Mouse (Mus musculus) cerebellum, postnatal 4 days (tissue): ENCODE data around the gene Ccl28.
"Not testable (repeated sequence)": the region's sequence is repeated elsewhere in the genome, so short reads cannot be mapped to it uniquely, and the experiment has no call there.

Source experiments
- DNase-seq, 2 experiments: peaks; one replicate each; pipeline ENCODE4 v3.0.0; 2022; ENCODE audit warnings: low spot score in 2 of 2, mixed read lengths in 1 of 2

The Ccl28 gene

DNA sequence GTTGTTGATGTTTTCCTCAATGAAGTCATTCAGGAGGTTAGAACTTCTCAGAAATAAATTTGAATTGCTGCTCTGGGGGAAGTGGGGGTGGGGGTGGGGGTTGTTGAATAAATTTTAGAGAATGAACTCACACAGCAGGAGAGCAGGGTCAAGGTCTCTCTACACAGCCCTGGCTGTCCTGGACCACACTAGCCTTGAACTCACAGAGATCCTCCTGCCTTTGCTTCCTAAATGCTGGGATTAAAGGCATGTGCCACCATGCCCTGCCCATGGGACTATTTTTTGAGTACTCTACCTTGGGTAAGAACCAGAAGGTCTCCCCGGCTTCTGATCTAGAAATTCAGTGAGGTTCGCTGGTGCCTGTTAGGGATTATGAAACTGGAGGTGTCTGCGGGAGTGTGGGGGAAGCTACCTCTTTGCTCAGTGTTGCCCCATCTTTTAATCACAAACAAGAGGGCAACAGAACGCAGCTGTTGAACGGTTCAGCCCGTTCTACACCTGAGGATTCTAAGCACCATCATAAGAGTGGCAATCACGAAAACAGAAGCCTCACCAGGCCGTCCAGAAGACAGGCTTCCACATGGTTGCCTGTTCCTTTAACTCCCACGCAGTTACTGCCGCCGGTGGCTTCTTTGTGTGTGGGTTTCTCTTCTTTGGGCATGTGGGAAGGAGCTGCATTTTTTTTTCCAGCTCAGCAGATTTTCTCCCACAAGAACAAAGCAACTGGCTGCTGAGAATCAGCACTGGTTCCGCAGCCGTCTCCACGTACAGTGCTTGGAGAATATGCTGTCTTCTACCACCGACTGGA is 25.5 kb downstream of the Ccl28 start:
- no peak for DNase-seq

DNA sequence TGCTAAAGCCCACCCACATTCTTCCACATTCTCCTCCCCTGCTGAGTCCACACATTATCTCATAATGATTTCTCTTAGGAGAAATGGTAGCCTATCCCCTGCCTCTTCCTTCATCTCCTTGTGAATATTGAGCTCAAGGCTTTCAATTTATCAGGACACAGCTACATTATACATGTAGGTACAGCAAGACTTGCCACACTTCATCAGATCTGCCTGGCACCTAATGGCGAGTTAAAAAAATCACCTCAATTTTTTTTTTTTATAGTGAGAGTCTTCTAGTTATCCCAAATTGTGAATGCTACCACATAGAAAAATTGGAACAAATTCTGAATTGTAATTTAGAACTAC is 26.1 kb downstream of the Ccl28 start:
- no peak for DNase-seq

DNA sequence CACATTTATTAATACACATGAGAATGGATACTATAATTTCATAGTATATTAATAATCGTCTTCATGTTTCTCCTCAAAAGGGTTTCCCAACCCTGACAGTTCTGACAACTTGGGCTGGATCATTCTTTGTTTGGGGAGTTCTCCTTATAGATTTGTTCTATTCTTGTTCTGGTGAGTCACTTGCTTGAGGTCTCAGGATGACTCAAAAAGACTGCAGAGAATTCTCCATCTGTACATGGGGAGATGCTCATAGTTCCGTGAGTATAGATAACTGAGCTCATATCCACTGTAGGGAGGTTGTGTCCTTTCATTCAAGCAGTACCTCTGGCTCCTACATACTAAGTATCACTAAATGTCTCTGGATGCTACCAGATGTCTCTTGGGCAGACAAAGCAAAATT is 31.1 kb downstream of the Ccl28 start:
- no peak for DNase-seq

DNA sequence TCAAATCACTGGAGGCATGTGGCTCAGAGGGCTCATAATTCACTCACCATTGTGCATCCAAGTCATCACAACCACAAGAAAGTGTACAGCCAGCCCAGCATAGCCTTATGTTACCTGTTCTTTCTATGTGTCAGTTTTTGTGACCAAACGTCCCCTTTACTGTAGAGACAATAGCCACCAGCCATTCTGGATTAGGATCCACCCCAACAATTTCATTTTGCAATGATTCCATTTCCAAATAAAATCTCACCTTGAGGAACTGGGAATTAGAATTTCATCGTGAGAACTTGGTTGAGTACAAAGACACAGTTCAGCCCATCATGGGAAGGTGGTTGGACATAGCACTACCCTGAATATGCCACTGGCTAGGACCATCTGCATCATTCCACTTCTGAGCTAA is 32.6 kb downstream of the Ccl28 start:
- no peak for DNase-seq

DNA sequence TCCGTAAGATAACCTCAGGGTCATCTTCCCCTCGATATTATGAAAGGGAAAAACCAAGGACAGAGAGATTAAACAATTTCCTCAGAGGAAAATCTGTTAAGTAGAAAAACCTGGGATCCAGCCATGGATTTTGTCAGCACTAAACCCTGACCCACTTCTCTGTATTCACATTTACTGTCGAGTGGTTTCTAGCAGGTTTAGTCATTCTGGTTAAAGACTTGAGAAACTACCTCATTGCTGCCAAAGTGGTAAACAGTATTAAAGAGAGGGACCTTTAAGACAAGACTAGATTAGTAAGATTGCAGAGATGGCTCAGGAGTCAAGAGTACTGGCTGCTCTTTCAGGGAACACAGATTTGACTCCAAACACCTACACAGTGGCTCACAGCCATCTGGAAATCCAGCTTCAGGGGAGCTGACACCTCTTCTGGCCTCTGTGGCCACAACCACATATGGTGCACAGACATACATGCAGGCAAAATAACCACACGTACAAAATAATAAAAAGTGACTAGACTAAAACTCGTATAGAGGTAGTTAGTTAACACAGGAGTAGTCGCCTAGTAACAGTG is 33.3 kb downstream of the Ccl28 start:
- no peak for DNase-seq

DNA sequence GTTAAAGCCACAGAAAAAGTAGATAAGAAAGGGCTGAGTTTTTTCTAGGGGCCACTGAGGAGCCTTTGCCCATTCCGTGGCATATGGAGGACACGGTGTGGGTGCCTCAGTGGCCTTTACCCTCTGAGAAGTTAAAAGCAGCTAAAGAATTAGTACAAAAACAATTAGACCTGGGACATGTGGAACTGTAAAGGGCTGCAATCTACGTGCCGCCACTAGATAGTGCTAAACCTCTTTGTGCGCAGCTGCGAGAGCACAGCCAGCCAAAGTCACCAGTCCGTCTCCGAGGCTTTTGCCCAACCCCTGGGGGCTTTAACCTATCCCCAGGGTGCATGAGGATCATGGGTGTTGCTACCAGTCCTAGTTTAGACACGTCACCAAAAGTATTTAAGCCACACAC is 37.8 kb downstream of the Ccl28 start:
- DNase-seq, result not testable (repeated sequence)

DNA sequence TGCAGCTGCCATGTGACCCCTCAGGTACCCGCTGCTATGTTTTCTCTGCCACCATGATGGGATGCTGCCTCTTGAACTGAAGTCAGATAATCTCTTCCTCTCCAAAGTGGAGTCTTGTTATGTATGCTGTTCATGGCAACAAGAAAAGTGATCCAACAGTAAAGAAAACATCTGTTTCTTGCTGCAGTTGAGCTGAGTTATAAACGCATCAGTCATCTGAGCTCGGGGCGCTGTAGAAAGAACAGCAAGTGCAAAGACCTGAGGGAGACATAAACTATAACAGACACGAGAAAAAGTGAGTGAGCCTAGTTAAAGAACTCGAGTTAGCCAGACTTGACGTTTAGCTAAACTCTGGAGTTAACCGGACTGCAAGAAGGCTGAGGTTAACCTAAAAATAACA is 55.2 kb downstream of the Ccl28 start:
- DNase-seq, result no peak

DNA sequence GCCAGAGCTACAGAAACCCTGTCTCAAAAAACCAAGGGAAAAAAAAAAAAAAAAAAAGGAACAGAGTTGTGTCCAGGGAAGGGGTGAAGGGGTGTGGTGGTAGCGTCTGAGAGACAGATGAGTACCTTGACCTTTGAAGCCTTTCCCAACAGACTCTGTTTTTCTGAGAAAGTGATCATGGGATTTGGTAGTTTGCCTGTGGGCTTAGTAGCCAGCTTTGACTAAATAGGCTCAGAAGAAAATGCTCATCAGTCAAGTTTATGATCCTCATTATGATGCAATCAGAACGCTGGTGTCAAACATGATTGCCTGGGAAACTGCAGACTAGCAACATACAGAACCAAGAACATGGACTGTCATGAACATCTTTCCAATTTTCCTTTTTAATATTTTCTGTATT is 56.1 kb downstream of the Ccl28 start:
- DNase-seq, result no peak

DNA sequence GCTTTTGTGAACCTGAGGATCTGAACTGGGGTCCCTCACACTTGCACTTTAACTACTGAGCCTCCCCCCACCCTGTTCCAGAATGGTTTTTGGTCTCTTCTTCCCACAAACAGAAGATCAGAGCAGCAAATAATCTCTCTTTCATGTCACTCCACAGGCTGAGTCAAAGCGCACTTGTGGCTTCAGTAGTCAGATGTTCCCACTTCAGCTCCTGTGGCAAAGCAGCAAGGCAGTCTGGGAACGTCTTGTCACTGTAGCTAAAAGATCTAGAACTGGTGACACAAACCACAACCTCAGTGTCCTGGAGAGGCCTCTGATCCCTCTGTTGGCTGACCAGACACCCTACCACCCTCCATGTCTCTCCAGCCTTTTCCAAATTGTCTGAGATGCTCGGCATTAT is 57.5 kb downstream of the Ccl28 start:
- no peak for DNase-seq

DNA sequence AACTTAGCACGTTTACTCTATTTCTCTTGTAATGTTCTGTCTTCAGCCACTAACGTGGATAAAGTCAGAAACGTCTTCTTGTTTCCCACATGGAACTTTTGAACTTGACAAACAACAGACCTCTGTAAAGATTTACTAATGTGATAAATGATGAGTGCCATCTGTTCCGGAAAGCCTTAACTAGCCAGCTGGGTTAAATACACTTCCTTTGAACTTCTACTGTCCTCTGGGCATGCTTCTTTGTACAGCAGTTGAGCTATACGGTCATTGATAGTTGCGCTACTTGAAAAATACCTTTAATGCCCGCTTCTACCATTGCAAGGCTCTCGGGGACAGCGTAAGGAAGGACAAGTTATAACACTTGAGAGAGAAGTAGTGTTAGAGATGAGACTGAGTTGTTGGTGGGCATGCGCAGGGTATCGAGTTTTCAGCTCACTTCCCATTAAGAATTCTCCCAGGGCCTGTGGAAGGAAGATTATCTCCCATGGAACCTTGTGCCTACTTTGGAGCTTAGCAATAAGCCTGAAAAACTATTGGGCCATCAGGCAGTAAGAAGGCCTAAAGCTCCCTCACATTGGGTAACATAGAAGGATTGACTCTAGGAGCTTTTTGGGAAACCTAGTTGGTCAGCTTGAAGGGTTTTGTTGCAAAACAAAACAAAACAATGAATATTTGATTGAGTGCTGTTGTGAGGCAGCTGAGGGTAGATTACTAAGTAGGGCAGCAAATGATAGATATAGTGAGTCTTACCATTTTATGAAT is 61.0 kb downstream of the Ccl28 start:
- no peak for DNase-seq

DNA sequence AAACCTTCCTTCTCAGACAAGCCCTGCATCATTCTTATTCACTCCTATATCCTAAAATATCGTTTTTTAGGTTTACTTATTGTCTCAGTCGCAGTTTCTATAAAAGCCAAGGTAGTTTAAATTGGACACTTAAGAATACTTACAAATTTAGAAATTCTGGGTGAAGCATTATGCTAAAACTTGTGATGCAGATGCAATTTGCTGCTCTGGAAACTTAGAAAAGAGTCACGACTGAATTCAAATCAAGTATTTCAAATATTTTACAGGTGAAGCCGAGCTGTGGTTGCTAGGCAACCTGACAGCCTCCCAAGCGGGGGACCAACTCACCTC is 66.1 kb downstream of the Ccl28 start:
- no peak for DNase-seq

DNA sequence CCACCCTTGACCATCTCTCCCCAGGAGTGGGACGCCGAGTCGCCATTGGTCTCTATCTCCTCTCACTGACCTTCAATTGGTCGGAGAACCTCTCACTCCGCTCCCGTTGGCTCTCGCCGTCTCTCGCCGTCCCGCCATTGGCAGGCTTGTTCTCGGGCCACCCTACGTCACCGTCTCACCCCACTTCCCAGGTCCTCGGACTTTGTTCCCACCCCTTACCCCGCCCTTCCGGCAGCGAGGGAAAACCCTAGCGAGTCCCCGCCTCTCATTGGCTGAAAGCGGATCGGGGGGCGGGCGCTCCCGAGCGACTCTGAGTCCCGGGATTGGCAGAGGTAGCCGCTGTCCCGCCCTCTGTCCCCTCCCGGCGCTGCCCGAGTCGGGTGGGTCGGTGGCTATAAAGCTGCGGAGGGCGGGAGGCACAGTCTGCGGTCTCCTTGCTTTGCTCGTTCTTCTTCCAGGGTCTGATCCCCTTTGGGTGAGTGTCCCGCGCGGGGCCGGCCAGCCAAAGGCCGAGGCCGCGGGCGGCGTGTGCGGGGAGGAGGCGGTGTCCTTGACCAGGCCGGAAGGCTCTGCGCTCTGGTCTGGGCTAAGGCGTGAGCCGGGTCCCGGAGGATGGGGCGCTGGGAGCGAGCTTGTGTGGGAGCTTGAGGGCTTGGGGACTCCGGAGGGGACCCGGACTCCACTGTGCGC is 66.6 kb downstream of the Ccl28 start, which contains the start of gene Hmgcs1:
Hmgcs1 (plus strand) TSS at position 341 of the 690 bp plus-strand sequence.
- DNase-seq, result peak; percentile 99 to 100

DNA sequence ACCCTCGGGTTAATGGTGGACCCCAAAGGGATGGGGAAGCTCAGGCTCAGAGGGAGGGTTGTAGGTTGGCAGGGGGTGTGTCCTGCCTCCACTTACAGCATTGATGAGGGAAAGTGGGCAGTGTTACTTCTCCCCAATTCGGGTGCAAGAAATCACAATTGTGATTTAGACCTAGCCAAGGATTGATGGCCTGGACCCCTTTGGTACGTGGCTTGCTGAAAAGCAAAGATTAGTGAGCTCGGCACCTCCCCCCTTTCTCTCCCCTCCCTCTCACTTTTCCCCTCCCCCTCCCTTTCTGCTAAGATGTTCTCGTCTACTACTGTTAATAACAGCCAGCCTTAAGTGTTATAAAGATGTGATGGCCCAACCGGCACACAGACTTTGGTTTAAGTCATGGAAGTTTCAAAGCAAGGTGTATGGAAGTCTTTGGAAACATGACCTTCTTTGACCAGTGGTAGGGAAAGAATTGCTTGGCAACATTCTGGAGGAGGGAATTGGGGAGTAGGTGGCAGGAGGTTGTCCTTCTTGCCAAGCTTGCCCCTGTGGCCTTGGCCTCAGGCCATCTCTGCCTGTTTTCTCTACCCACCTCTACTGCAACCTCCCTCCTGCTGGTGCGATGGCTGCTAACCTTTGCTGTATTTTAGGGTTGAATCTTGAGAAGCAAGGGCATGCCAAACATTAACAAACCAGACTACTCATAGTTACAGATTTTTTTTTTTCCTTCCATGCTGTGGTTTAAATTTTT is 67.4 kb downstream of the Ccl28 start:
- peak in 1 of 2 experiments; percentile 40 for DNase-seq

DNA sequence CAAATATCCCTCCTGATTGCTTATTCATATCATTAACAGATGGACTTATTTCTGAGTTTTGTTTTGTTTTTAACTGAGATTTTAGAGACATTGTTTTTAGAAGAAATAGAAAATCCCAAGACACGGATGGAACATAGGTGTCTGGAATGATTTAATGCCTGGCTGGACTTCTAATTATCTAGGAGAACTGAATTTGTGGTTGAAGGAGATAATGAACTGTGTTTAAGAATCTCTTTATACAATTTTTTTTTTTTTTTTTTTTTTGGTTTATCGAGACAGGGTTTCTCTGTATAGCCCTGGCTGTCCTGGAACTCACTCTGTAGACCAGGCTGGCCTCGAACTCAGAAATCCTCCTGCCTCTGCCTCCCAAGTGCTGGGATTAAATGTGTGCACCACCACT is 68.3 kb downstream of the Ccl28 start:
- DNase-seq, result not testable (repeated sequence)

DNA sequence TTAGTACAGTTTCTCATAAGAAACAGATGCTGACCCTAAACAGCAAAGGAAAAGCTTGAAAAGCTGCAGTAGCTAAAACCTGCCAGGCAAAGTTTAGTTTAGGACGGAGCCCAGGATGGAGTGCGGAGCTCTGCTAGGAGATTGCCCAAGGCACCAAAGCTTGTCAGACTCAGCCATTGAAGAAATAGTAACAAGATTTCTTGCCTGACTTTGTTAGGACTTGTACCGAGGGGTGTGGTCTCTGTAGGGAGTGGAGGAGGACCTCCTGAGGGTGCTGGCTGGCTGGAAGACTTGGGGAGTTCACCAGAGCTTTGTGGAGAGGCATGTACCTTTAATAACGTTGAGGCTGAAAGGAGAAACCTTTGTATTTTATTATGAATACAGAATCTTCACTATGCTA is 72.1 kb downstream of the Ccl28 start:
- DNase-seq, result no peak

DNA sequence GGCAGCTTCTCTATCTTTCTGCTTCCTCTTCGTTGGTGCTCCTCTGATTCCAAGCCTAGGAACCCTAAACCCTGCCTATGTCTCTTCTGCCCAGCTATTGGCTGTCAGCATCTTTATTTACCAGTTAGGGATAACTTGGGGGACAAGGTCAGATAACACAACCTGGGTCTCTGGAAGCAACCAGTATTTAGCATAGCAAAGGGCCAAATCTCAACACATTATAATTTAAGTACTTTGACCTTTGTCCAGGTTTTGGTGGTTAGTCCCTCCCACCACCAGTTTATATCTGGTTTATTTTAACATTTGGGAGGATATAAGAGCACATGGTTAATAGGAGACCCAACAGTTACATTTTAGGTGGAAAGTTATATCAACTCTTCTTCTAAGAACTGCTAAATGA is 72.9 kb downstream of the Ccl28 start:
- DNase-seq, result no peak

DNA sequence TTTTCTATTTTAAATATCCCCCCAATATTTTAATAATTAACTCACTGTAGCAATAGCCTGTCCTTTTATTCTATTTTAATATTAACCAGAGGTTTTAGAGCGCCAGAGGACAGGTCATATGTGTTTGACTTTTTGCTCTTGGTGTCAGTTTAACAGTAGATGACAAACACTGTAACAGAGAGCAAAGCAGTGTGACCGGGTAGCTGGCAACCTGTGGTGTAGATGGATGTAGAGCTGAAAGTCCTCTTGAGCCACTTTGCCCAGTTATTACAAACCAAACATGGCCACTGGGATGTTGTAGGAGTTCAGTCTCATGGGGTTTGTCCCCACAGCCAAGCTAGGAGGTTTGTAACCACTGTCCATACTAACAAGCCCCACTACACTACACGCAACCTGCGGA is 74.8 kb downstream of the Ccl28 start:
- DNase-seq, result no peak
